ENCODE assay signal across 17 mouse cellular contexts in genomic region chr13:39002424-39002823, GRCm38 (mm10).
"Had no signal": no experiment of that assay in that cellular context is flagged by ENCODE, and none has a peak within 500 bp of the region (broad histone marks: within the 10 kb centered on the region; RNA-seq: fewer than 3 reads in every experiment).

No protein-coding gene starts in this region.

- H3K9ac ChIP-seq: neural tube, embryonic 12.5 days; neural tube, embryonic 13.5 days; neural tube, embryonic 15.5 days; stomach, embryonic 15.5 days had no signal

- H3K9me3 ChIP-seq: neural tube, embryonic 12.5 days; neural tube, embryonic 13.5 days; neural tube, embryonic 15.5 days; stomach, embryonic 15.5 days had no signal

- DNase-seq: retina, postnatal 1 day; right cerebral cortex, adult 18-20 months; right cerebral cortex, postnatal 14 days; right cerebral cortex, postnatal 25 days; right cerebral cortex, postnatal 4 days; spleen, adult 18-20 months; thymus, adult 18-20 months; thymus, adult 2 months; thymus, postnatal 14 days; thymus, postnatal 25 days; thymus, postnatal 36 days; thymus, postnatal 4 days had no signal

- H3K36me3 ChIP-seq: neural tube, embryonic 12.5 days; neural tube, embryonic 13.5 days; neural tube, embryonic 15.5 days; stomach, embryonic 15.5 days had no signal

- H3K27ac ChIP-seq: neural tube, embryonic 12.5 days; neural tube, embryonic 13.5 days; neural tube, embryonic 15.5 days; stomach, embryonic 15.5 days; stomach, postnatal 0 days had no signal

- H3K27me3 ChIP-seq: neural tube, embryonic 12.5 days; neural tube, embryonic 13.5 days; neural tube, embryonic 15.5 days; stomach, embryonic 15.5 days had no signal

- H3K4me1 ChIP-seq: neural tube, embryonic 12.5 days; neural tube, embryonic 13.5 days; neural tube, embryonic 15.5 days; stomach, embryonic 15.5 days had no signal

- H3K4me3 ChIP-seq: neural tube, embryonic 12.5 days; neural tube, embryonic 13.5 days; neural tube, embryonic 15.5 days; stomach, embryonic 15.5 days had no signal
